Mouse (Mus musculus) heart, embryonic 16.5 days (tissue): Measurements from ENCODE around the gene Ostm1. TPM values are rescaled to one million over a fixed set of nuclear protein-coding genes. Genes with fewer than 3 reads are reported as not detected.
A peak's percentile ranks its signal among the peaks of the same experiment; 100 is the strongest.

Experiments used
- ATAC-seq: fragments of 200-750 bp; cut with Nextera tagmentation; replicated peaks from 2 replicates; pipeline ENCODE4 v1.8.0; 2017; ENCODE audit warnings: moderate number of reproducible peaks; ENCODE audit not compliant: insufficient read depth, low FRiP score; ENCODE audit errors: extremely low read depth
- H3K27ac ChIP-seq: fragments of 300-500 bp; sonication (generic); 2 replicates; pipeline ENCODE4 v1.5.1; 2014; ENCODE audit warnings: mild to moderate bottlenecking, low read length, control low read depth, moderate library complexity
- H3K27me3 ChIP-seq: fragments of 300-500 bp; sonication (generic); 2 replicates; pipeline ENCODE4 v1.6.1; 2014; ENCODE audit warnings: low read length, mixed read lengths; ENCODE audit not compliant: control insufficient read depth, insufficient read depth
- H3K36me3 ChIP-seq: fragments of 300-500 bp; sonication (generic); 2 replicates; pipeline ENCODE4 v1.6.1; 2014; ENCODE audit not compliant: control insufficient read depth, insufficient read depth
- H3K4me1 ChIP-seq: fragments of 300-500 bp; sonication (generic); 2 replicates; pipeline ENCODE4 v1.6.1; 2014; ENCODE audit warnings: low read length, mixed read lengths; ENCODE audit not compliant: control insufficient read depth, insufficient read depth
- H3K4me2 ChIP-seq: fragments of 300-500 bp; sonication (generic); 2 replicates; pipeline ENCODE4 v1.6.1; 2014; ENCODE audit warnings: low read depth, mild to moderate bottlenecking, control low read depth, low read length
- H3K4me3 ChIP-seq: fragments of 300-500 bp; sonication (generic); 2 replicates; pipeline ENCODE4 v1.5.1; 2014; ENCODE audit warnings: mild to moderate bottlenecking, control low read depth, low read length
- H3K9ac ChIP-seq: fragments of 300-500 bp; sonication (generic); 2 replicates; pipeline ENCODE4 v1.6.1; 2014; ENCODE audit warnings: low read length, control low read depth
- H3K9me3 ChIP-seq: fragments of 300-500 bp; sonication (generic); replicated peaks from 2 replicates; pipeline ENCODE4 v1.6.1; 2016; ENCODE audit warnings: low read length; ENCODE audit not compliant: control insufficient read depth
- WGBS: fragments of 180-500 bp; shearing (Covaris S2); extraction: QIAGEN DNeasy Blood & Tissue Kit; methylation state at CpG from one replicate; pipeline ENCODE4 v1.1.7; 2014; 5-methylcytosine and 5-hydroxymethylcytosine counted together
- polyA plus RNA-seq: library from polyadenylated mRNA; unstranded; fragments of >200 nt; fragmentation: Nextera tagmentation; extraction: Ambion mirVana; gene quantifications from 2 replicates; pipeline ENCODE4 v1.2.1, GENCODE M21; 2015

Gene Ostm1
- polyA plus RNA-seq, 1 experiment from 2014 or later, result 24.0 TPM

DNA sequence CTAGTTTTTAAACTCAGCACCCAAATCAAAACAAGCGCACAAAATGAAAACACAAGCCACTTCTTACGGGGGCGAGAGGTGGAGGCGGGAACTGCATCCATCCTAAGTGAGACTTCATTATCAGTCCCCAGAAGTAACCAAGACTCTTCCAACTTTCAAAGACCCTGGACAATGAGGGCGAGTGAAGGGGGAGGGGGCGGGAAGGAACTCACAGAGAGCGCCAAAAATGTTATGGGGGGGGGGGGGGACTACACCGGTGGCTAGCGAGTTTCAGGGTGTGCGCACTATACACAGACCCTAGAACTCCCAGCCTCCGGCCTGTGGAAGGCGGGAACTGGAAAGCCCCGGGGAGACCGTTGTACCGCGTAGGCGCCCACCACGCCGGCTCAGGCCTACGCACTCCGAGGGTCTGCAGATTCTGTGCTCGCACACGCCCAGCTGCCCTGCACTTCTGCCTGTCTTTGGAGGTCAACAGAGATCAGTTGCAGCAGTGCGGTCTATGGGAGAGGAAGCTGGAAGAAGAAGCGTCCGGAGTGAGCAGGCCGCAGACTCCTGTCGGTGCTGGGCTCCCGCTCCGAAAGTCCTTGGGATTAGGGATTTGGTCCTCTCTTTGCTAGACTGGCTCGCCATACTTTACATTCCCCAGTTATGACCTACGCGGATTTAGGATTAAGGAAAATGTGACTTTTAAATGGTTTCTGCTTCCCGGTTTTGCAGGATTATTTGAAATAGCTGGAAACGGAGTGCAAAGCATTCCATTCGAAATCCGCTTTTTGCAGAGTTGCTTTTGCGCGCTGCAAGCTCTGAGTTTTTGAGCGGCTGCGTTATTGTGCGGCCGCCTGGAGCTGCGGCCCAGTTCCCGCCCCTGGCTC, 1.7 kb upstream of the Ostm1 start:
- Histone ChIP-seq H3K9ac (no peak overlapping the region), H3K4me1 (peaks cover 19% of the 10 kb centered on the region; the same call in 1 of the 2 replicates), H3K9me3 (no peaks in the 10 kb centered on the region), H3K27me3 (peaks cover 83% of the 10 kb centered on the region), H3K36me3 (no peaks in the 10 kb centered on the region), H3K4me2 (peak overlapping the region; percentile 14; the same call in 1 of the 2 replicates), H3K27ac (no peak overlapping the region), H3K4me3 (no peak overlapping the region; the same call in 1 of the 2 replicates)
- WGBS, result 3% methylated on average over 44 of the region's 45 CpGs
- ATAC-seq, result no peak; the same call in 1 of the 2 replicates

DNA sequence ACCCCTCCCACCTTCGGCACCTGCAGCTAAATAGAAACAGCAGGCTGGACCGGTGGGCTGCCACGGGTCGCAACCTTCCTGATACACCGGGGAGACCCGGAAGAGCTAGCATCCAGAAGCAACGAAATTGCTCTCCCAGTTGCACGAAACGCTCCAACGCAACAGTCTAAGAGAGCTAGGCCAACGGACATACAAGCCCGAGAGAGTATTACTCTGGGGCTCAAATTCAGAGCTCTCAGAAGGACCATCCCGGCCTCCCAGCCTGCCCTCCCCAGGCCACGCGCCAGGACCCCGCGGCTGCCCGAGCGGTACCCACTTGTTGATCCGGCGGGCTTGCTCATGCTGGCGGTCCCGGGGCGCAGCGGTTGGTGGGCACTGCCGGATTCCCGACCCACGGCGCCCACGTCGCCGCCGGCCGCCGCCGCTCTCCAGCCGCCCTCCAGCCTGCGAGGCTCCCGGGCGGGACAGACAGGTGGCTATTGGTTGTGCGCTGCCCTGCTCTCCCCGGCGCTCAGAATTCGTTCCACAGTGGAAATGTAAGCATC, 984 bp upstream of the Ostm1 start:
- no peak for ATAC-seq
- Histone ChIP-seq H3K4me2 (peak overlapping the region; percentile 14; the same call in 1 of the 2 replicates), H3K27me3 (peaks cover 82% of the 10 kb centered on the region), H3K36me3 (no peaks in the 10 kb centered on the region), H3K4me3 (peak overlapping the region; percentile 14; the same call in 1 of the 2 replicates), H3K4me1 (peaks cover 19% of the 10 kb centered on the region; the same call in 1 of the 2 replicates), H3K27ac (no peak overlapping the region), H3K9ac (no peak overlapping the region), H3K9me3 (no peaks in the 10 kb centered on the region)
- under 1% methylated on average over 44 of the region's 44 CpGs for WGBS

DNA sequence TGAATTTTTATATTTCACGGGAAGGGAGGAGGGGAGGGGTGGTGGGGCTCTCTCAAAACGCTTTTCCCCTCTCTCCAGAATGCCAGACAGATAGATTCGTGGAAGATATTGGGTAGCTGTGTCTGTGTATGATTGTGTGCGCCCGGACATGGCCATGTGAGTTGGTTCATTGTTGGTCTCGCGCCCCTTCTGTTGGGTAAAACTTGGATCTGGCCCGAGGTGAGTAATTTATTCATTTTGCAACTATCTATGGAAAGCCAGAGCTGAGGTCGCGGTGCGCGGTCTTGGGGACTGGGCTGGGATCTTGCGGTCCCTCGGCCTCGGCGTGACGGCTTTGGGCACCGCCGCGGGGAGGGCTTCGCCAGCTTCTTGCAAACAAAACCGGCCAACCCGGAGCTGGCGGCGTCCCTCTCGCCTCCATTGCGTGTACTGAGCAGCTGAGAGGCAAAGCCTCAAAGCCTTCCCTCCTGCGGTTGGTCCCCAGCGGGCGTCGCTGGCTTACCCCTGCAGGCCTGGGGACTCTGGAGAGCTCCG, 347 bp downstream of the Ostm1 start:
- no peak for ATAC-seq
- under 1% methylated on average over 31 of the region's 32 CpGs for WGBS
- Histone ChIP-seq H3K4me1 (peaks cover 19% of the 10 kb centered on the region; the same call in 1 of the 2 replicates), H3K36me3 (no peaks in the 10 kb centered on the region), H3K4me3 (peak overlapping the region; percentile 36), H3K27me3 (peaks cover 86% of the 10 kb centered on the region), H3K27ac (no peak overlapping the region), H3K4me2 (peak overlapping the region; percentile 41), H3K9me3 (no peaks in the 10 kb centered on the region), H3K9ac (no peak overlapping the region)

DNA sequence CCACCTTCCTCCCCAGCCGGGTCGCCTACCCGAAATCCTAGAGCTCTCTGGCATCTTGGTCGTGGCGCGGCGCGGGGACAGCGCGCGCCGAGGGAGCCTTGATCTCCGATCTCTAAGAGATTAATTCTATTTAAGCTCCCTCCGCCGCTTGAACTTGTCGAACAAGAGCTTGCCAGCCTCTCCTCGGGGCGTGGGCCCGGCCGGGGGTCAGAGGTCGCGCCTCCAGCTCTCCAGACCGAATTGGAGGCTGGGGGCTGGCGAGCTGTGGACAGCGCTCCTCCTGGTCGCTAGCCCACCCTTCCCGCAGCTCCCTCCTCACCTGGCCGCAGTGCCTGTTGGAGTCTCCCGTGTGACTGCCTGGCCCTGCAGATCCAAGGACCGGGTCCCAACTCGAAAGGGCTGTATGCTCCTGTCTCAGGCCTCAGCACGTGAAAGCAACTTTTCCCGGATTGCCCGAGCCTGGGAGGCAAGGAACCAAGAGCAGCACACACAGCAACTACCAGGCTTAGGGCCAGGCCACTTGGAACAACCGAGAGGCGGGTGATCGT, 888 bp downstream of the Ostm1 start:
- no peak for ATAC-seq
- Histone ChIP-seq H3K27me3 (peaks cover 89% of the 10 kb centered on the region), H3K27ac (no peak overlapping the region), H3K9me3 (no peaks in the 10 kb centered on the region), H3K4me3 (peak overlapping the region; percentile 36), H3K4me1 (peaks cover 16% of the 10 kb centered on the region; the same call in 1 of the 2 replicates), H3K4me2 (peak overlapping the region; percentile 41), H3K9ac (no peak overlapping the region), H3K36me3 (no peaks in the 10 kb centered on the region)
- 2% methylated on average over 37 of the region's 37 CpGs for WGBS

DNA sequence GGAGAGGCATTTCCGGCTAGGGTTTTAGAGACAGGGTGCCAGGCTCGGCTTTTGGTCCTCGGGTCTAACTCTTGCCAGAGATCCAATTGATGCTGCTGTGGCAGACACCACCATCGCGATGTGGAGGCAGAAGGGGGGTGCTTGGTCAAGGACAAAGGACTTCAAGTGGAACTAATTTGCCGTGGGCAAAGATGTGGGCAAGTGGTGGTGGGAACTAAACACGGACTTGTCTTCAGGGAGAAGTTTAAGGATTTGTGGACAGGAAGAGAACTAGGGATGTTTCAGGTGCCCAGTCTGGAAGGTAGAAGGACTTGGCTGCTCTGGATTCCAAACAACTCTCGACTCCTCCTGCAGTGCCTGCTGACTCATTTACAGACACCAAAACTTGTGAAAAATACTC, 1.5 kb downstream of the Ostm1 start:
- H3K9ac ChIP-seq, result no peak overlapping the region
- no peak overlapping the region for H3K4me2 ChIP-seq
- no peak for ATAC-seq
- no peak overlapping the region for H3K27ac ChIP-seq
- no peak overlapping the region for H3K4me3 ChIP-seq
- peaks cover 89% of the 10 kb centered on the region for H3K27me3 ChIP-seq
- H3K36me3 ChIP-seq, result no peaks in the 10 kb centered on the region
- 2% methylated on average over 8 of the region's 8 CpGs for WGBS
- peaks cover 13% of the 10 kb centered on the region; the same call in 1 of the 2 replicates for H3K4me1 ChIP-seq
- H3K9me3 ChIP-seq, result no peaks in the 10 kb centered on the region

DNA sequence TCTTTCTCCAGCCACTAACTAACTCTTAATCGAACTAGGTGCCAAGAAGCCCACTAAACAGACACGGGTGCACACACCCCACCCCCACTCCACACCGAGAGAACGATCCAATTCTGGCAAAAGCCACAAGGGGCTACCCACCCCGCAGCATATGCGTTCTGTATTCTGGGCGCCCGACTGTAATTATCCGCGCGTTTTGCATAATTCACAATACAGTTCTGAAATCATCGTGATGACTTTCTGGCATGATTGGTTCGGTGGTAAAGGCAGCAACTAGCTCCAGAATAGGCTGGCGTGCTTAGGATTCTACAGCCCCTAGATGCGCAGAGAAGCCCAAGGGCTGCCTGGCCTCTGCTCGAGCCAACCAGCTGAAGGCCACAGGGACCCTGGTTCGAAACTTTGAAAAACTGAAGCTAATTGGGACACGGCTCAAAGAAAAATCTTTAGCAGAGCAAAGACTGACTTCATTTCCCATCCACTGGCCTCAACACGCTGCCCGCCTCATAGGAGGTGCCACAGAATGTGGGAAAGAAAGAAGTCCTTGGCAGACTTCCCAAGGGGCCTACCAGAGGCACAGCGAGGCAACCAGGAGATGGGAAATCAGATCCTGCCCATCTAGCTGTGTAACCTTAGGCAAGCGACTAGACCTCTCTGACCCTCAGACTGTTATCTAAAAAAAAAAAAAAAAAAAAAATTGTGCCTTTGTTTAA, 2.1 kb downstream of the Ostm1 start:
- Histone ChIP-seq H3K27me3 (peaks cover 90% of the 10 kb centered on the region), H3K4me3 (no peak overlapping the region), H3K4me2 (no peak overlapping the region), H3K36me3 (no peaks in the 10 kb centered on the region), H3K4me1 (peaks cover 13% of the 10 kb centered on the region; the same call in 1 of the 2 replicates), H3K9me3 (no peaks in the 10 kb centered on the region), H3K27ac (no peak overlapping the region), H3K9ac (no peak overlapping the region)
- no peak for ATAC-seq
- WGBS, result 7% methylated on average over 22 of the region's 22 CpGs

DNA sequence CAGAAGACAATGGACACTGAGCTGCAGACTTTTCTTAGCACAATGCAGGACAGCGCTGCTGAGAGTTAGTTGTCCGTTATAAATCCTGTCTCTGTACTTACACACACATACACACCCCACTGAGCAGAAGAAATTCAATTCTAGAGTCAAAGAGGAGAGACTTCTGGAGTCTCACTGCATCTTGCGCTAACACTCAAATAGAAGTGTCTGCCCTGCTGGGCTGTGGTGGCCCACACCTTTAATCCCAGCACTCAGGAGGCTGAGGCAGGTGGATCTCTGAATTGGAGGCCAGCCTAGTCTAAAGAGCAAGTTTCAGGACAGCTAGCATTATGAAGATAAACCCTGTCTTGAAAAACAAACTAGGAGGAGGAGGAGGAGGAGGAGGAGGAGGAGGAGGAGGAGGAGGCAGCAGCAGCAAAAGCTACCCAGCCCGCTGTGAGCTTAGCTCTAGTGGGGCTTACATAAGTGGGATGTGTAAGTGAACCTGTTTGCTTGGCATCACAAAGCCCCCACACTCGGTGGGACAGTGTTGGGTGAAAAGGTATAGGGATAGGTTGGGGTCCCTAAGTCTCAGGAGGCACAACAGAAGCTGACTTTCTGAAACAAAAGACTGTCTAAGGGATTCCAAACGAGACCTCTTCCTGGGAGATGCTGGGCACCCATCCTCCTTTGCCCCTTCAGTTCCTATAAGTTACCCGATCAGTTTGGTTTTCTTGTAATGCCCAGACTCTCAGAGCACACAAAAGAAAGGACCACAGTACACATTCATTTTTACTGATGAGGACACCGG, 4.5 kb downstream of the Ostm1 start:
- Histone ChIP-seq H3K27me3 (peaks cover 95% of the 10 kb centered on the region), H3K9me3 (no peaks in the 10 kb centered on the region), H3K4me1 (peaks cover 21% of the 10 kb centered on the region), H3K4me3 (no peak overlapping the region), H3K27ac (no peak overlapping the region), H3K9ac (no peak overlapping the region), H3K4me2 (no peak overlapping the region), H3K36me3 (no peaks in the 10 kb centered on the region)
- ATAC-seq, result no peak
- 7% methylated on average over 8 of the region's 8 CpGs for WGBS

DNA sequence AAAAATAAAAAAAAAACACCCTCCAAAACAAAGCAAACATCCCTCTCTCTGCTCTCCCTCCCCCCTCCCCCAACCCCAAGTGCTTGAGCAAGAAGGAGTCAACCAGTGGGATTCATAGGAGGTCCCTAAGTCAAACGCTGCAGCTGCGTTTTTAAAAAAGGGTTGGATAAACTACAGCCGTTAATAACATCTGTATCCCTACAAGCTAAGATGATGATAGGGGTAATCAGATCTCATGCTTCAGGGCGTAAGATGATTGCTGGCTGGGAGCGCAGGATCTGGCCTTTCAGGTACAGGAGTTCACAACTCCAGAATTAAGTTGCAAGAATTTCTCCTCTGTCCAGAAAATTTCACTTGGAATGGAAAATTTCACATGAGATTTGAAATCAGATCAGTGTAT, 5.9 kb downstream of the Ostm1 start:
- WGBS, result 6% methylated on average over 5 of the region's 5 CpGs
- Histone ChIP-seq H3K27ac (no peak overlapping the region), H3K4me1 (peaks cover 11% of the 10 kb centered on the region), H3K9me3 (no peaks in the 10 kb centered on the region), H3K4me2 (no peak overlapping the region), H3K27me3 (peaks cover 97% of the 10 kb centered on the region), H3K9ac (no peak overlapping the region), H3K36me3 (no peaks in the 10 kb centered on the region), H3K4me3 (no peak overlapping the region)
- no peak for ATAC-seq
